Mouse (Mus musculus) liver, embryonic 13.5 days (tissue): ENCODE measurements around the gene Sh3d21. TPM values are rescaled to one million over a fixed set of nuclear protein-coding genes. Genes with fewer than 3 reads are reported as not detected.

Experiments
- ATAC-seq: fragments of 200-750 bp; cut with Nextera tagmentation; 2 replicates; pipeline ENCODE4 v1.8.0; 2017; ENCODE audit warnings: low read depth, mild to moderate bottlenecking, moderate number of reproducible peaks, moderate library complexity
- DNase-seq: peaks from one replicate; pipeline ENCODE4 v3.0.0; 2022
- H3K27ac ChIP-seq: fragments of 300-500 bp; sonication (generic); 2 replicates; pipeline ENCODE4 v1.5.1; 2015; ENCODE audit warnings: moderate library complexity, mild to moderate bottlenecking, inconsistent platforms
- H3K27me3 ChIP-seq: fragments of 300-500 bp; sonication (generic); 2 replicates; pipeline ENCODE4 v1.6.1; 2015; ENCODE audit warnings: mild to moderate bottlenecking, inconsistent platforms
- H3K36me3 ChIP-seq: fragments of 300-500 bp; sonication (generic); 2 replicates; pipeline ENCODE4 v1.6.1; 2015; ENCODE audit warnings: mild to moderate bottlenecking, inconsistent platforms
- H3K4me1 ChIP-seq: fragments of 300-500 bp; sonication (generic); replicated peaks from 2 replicates; pipeline ENCODE4 v1.6.1; 2015; ENCODE audit warnings: inconsistent platforms
- H3K4me2 ChIP-seq: fragments of 300-500 bp; sonication (generic); 2 replicates; pipeline ENCODE4 v1.6.1; 2015; ENCODE audit warnings: inconsistent platforms, mild to moderate bottlenecking, moderate library complexity
- H3K4me3 ChIP-seq: fragments of 300-500 bp; sonication (generic); replicated peaks from 2 replicates; pipeline ENCODE4 v1.5.1; 2015; ENCODE audit warnings: mild to moderate bottlenecking, inconsistent platforms
- H3K9ac ChIP-seq: fragments of 300-500 bp; sonication (generic); 2 replicates; pipeline ENCODE4 v1.6.1; 2015; ENCODE audit warnings: mild to moderate bottlenecking, inconsistent platforms
- H3K9me3 ChIP-seq: fragments of 300-500 bp; sonication (generic); replicated peaks from 2 replicates; pipeline ENCODE4 v1.6.1; 2016; ENCODE audit warnings: inconsistent platforms
- WGBS: fragments of 180-500 bp; shearing (Covaris S2); methylation state at CpG from one replicate; pipeline ENCODE4 v1.1.7; 2015; ENCODE audit not compliant: insufficient replicate concordance; 5-methylcytosine and 5-hydroxymethylcytosine counted together
- polyA plus RNA-seq: library from polyadenylated mRNA; unstranded; fragments of >200 nt; fragmentation: Nextera tagmentation; extraction: Ambion mirVana; gene quantifications from 2 replicates; pipeline ENCODE4 v1.2.1, GENCODE M21; 2015

Gene Sh3d21
- polyA plus RNA-seq: 0.82 and 1.3 TPM in 2 replicates

DNA sequence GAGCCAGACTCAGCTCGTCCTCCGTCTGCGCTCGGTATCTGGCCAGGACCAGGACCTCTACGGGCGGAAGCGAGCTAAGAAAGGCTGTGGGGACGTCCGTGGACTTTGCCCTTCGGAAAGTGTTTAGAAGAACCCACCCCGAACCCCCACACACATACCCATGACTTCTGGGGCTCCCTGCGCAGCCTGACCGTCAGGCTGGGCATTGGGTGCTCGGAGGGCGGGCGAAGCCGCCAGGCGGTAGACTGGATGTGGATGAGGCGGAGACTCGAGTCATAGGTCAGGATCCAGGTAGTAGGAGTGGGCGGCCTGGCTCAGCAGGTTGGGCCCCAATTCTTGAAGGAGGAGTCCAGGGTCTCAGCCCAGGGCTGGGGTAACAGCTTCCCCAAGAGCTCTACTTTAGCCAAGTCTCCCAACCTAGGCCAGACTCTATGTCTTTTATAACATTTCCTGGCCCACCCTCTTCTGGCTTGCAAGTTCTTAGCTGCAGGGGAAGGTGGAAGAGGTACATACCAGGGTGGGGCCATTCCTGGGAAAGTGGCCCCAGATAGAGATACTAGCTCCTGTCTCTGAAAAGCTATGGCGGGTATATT lies at the start of gene Sh3d21:
TSS of gene Sh3d21 (minus strand) at position 425 of the 593 bp plus-strand sequence.
- Histone ChIP-seq H3K4me1 (peaks cover 37% of the 10 kb centered on the region), H3K36me3 (peaks cover 32% of the 10 kb centered on the region), H3K9me3 (no peaks in the 10 kb centered on the region), H3K9ac (peak within 1 kb of the TSS; percentile 81), H3K4me2 (peak within 1 kb of the TSS; percentile 97), H3K27ac (peak within 1 kb of the TSS; percentile 66), H3K27me3 (no peaks in the 10 kb centered on the region), H3K4me3 (peak within 1 kb of the TSS; percentile 67)
- 6% methylated on average over 22 of the region's 22 CpGs for WGBS
- DNase-seq (no peak), ATAC-seq (peak; percentile 55)

GRCm38 (mm10) chr4:126207081-126207480 lies 43.8 kb upstream of the Sh3d21 start:
- Histone ChIP-seq H3K9me3 (no peaks in the 10 kb centered on the region), H3K4me1 (peaks cover 47% of the 10 kb centered on the region), H3K36me3 (no peaks in the 10 kb centered on the region), H3K4me2 (peak overlapping the region; percentile 24; the same call in 1 of the 2 replicates), H3K9ac (peak overlapping the region; percentile 51), H3K27me3 (no peaks in the 10 kb centered on the region), H3K4me3 (no peak overlapping the region), H3K27ac (peak overlapping the region; percentile 68)
- ATAC-seq: no peak
- no peak for DNase-seq
- 43% methylated on average over 6 of the region's 6 CpGs for WGBS

DNA sequence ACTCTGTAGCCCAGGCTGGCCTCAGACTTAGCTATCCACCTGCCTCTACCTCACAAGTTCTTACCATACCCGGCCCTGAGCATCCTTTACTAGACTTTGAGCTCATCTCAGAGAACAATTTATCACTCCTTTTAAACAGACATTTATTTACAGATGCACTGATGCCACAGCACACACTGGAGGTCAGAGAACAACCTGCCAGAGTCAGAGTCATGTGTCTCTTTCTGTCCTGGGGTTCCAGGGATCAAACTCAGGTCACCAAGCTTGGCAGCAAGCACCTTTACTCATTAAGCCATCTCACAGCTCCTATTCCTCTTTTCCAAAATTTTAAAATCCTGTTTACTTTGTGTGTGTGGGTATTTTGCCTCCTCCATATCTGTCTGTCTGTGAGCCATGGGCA lies 42.1 kb upstream of the Sh3d21 start:
- ATAC-seq (no peak), DNase-seq (no peak)
- Histone ChIP-seq H3K4me3 (no peak overlapping the region), H3K9me3 (no peaks in the 10 kb centered on the region), H3K27me3 (no peaks in the 10 kb centered on the region), H3K4me2 (no peak overlapping the region), H3K27ac (peak overlapping the region; percentile 1; the same call in 1 of the 2 replicates), H3K4me1 (peaks cover 53% of the 10 kb centered on the region), H3K9ac (no peak overlapping the region), H3K36me3 (no peaks in the 10 kb centered on the region)
- 62% methylated on average over 1 of the region's 1 CpGs for WGBS

DNA sequence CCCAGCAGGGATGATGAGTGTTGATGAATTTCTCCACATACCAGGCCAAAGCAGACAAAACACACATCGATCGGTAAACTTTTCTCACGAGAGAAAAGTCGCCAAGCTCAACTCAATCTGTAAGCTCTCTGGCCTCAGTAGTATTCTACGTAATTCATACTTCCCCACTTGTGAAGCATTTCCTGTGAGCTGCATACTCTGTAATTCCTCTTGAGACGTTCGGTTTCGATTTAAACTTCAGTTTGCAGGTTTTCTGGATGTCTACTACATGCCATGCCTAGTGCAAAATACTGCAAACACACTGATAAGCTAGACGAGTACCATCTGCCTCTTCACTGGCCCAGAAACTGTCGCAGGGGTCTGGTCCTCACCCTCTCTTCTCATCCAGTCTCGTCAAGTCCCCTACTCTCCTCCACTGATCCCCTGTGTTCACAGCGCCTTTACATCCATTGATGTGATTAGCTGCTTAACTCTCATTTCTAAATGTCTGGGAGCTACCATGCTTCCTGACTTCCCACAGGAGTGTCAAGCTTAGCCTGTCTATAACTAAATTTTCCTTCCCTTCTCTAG lies 41.5 kb upstream of the Sh3d21 start:
- DNase-seq (no peak), ATAC-seq (no peak)
- Histone ChIP-seq H3K4me3 (no peak overlapping the region), H3K4me2 (no peak overlapping the region), H3K36me3 (0 out of 2 replicates have a peak, but pooled peaks cover 6% of the 10 kb centered on the region), H3K9ac (0 out of 2 replicates have a peak overlapping the region, but pooled peaks have one; percentile 43), H3K27me3 (no peaks in the 10 kb centered on the region), H3K9me3 (no peaks in the 10 kb centered on the region), H3K27ac (peak overlapping the region; percentile 38), H3K4me1 (peaks cover 60% of the 10 kb centered on the region)
- 64% methylated on average over 12 of the region's 12 CpGs for WGBS

DNA sequence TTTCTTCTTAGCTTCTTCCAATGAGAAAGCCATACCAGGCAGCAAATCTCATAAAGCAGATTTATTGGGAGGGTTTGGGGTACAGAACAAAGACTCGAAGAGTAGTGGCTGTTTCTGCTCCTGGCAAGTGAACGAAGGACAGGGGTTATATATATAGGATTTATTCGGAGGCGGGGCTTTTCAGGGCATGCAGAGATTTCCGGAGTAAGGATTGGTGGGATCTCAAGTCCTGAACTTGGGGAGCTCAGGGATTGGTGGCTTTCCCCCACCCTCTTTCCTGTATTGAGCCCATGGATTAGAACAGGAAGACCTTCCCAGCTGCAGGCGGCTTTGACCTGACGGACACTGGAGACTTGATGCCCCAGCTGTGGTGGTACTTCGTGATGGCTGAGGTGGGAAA lies 40.7 kb upstream of the Sh3d21 start:
- 86% methylated on average over 8 of the region's 8 CpGs for WGBS
- H3K27ac ChIP-seq: peak overlapping the region; percentile 92

GRCm38 (mm10) chr4:126203336-126203895 lies 40.1 kb upstream of the Sh3d21 start:
- WGBS: 66% methylated on average over 10 of the region's 10 CpGs
- H3K4me3 ChIP-seq: peak overlapping the region; percentile 79
- H3K36me3 ChIP-seq: peaks cover 17% of the 10 kb centered on the region
- ATAC-seq (no peak), DNase-seq (no peak)
- no peaks in the 10 kb centered on the region for H3K27me3 ChIP-seq
- H3K27ac ChIP-seq: peak overlapping the region; percentile 92
- peak overlapping the region; percentile 73 for H3K9ac ChIP-seq
- H3K9me3 ChIP-seq: no peaks in the 10 kb centered on the region
- peak overlapping the region; percentile 69 for H3K4me2 ChIP-seq
- peaks cover 73% of the 10 kb centered on the region for H3K4me1 ChIP-seq

More for the DNA sequence above, 40.7 kb upstream of the Sh3d21 start:
- Histone ChIP-seq H3K27me3 (no peaks in the 10 kb centered on the region), H3K9ac (0 out of 2 replicates have a peak overlapping the region, but pooled peaks have one; percentile 73), H3K9me3 (no peaks in the 10 kb centered on the region), H3K4me2 (peak overlapping the region; percentile 69), H3K4me1 (peaks cover 67% of the 10 kb centered on the region), H3K36me3 (peaks cover 11% of the 10 kb centered on the region; the same call in 1 of the 2 replicates), H3K4me3 (no peak overlapping the region)
- DNase-seq (no peak), ATAC-seq (no peak)

- no peaks in the 10 kb centered on the region for H3K9me3 ChIP-seq
- peak within 1 kb of the TSS; percentile 94 for H3K27ac ChIP-seq
- H3K27me3 ChIP-seq: no peaks in the 10 kb centered on the region
- peaks cover 80% of the 10 kb centered on the region for H3K4me1 ChIP-seq
- peak within 1 kb of the TSS; percentile 83 for H3K4me2 ChIP-seq
- peak within 1 kb of the TSS; percentile 88 for H3K9ac ChIP-seq
- WGBS: under 1% methylated on average over 74 of the region's 75 CpGs
- H3K36me3 ChIP-seq: peaks cover 24% of the 10 kb centered on the region
- peak; percentile 97 for DNase-seq
- peak within 1 kb of the TSS; percentile 79 for H3K4me3 ChIP-seq
- peak; percentile 96 for ATAC-seq
Observed at GRCm38 (mm10) chr4:126202303-126203181, 39.3 kb upstream of the Sh3d21 start, which contains the start of gene Thrap3. Gene Thrap3, minus strand, starts transcription at chr4:126202760.

GRCm38 (mm10) chr4:126201514-126202302 lies 38.4 kb upstream of the Sh3d21 start:
- peaks cover 79% of the 10 kb centered on the region for H3K4me1 ChIP-seq
- peak overlapping the region; percentile 94 for H3K27ac ChIP-seq
- H3K9me3 ChIP-seq: no peaks in the 10 kb centered on the region
- DNase-seq (peak; percentile 48), ATAC-seq (no peak)
- peak overlapping the region; percentile 83 for H3K4me2 ChIP-seq
- H3K4me3 ChIP-seq: peak overlapping the region; percentile 79
- WGBS: under 1% methylated on average over 28 of the region's 28 CpGs
- peaks cover 28% of the 10 kb centered on the region for H3K36me3 ChIP-seq
- H3K27me3 ChIP-seq: no peaks in the 10 kb centered on the region
- H3K9ac ChIP-seq: peak overlapping the region; percentile 88

DNA sequence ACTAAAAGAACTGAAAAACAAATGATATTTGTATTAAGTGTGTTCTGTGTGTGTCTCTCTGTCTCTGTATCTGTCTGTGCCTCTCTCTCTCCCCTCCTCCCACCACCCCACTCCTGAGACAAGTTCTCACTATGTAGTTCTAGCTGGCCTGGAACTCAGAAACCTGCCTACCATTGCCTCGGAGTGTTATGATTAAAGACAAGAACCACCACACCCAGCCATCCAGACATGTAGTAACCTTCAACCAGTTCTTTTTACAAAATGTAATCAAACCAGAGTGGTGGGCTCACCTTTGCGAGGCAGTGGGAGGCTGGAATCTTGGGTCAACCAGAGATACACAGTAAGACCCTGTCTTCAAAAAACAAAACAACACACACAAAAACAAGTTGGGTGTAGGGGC lies 37.4 kb upstream of the Sh3d21 start:
- Histone ChIP-seq H3K9ac (peak overlapping the region; percentile 88), H3K4me1 (peaks cover 72% of the 10 kb centered on the region), H3K36me3 (peaks cover 33% of the 10 kb centered on the region), H3K27ac (peak overlapping the region; percentile 94), H3K27me3 (no peaks in the 10 kb centered on the region), H3K9me3 (no peaks in the 10 kb centered on the region), H3K4me3 (peak overlapping the region; percentile 79), H3K4me2 (peak overlapping the region; percentile 83)
- WGBS: 22% methylated on average over 2 of the region's 2 CpGs
- no peak for DNase-seq
- no peak for ATAC-seq

- Histone ChIP-seq H3K27me3 (no peaks in the 10 kb centered on the region), H3K4me2 (peak overlapping the region; percentile 83), H3K27ac (peak overlapping the region; percentile 94), H3K4me3 (peak overlapping the region; percentile 79), H3K36me3 (peaks cover 39% of the 10 kb centered on the region), H3K9ac (peak overlapping the region; percentile 88), H3K4me1 (peaks cover 66% of the 10 kb centered on the region), H3K9me3 (no peaks in the 10 kb centered on the region)
- DNase-seq (no peak), ATAC-seq (no peak)
- WGBS: 44% methylated on average over 1 of the region's 1 CpGs
Observed at GRCm38 (mm10) chr4:126200036-126200435, 36.7 kb upstream of the Sh3d21 start.
